Mouse (Mus musculus) stomach, embryonic 15.5 days (tissue): ENCODE data around the gene Clic5. TPM values are rescaled to one million over a fixed set of nuclear protein-coding genes. Genes with fewer than 3 reads are reported as not detected.
A peak's percentile ranks its signal among the peaks of the same experiment; 100 is the strongest.

Source experiments
- ATAC-seq: fragments of 200-750 bp; cut with Nextera tagmentation; 2 replicates; pipeline ENCODE4 v1.8.0; 2017; ENCODE audit warnings: low read depth, moderate number of reproducible peaks, moderate TSS enrichment; ENCODE audit not compliant: insufficient read depth, low FRiP score
- H3K27ac ChIP-seq: fragments of 300-500 bp; sonication (generic); 2 replicates; pipeline ENCODE4 v1.5.1; 2015; ENCODE audit warnings: mild to moderate bottlenecking, inconsistent platforms
- H3K27me3 ChIP-seq: fragments of 300-500 bp; sonication (generic); replicated peaks from 2 replicates; pipeline ENCODE4 v1.6.1; 2015; ENCODE audit warnings: inconsistent platforms
- H3K36me3 ChIP-seq: fragments of 300-500 bp; sonication (generic); 2 replicates; pipeline ENCODE4 v1.6.1; 2015; ENCODE audit warnings: inconsistent platforms
- H3K4me1 ChIP-seq: fragments of 300-500 bp; sonication (generic); 2 replicates; pipeline ENCODE4 v1.6.1; 2015; ENCODE audit warnings: inconsistent platforms
- H3K4me2 ChIP-seq: fragments of 300-500 bp; sonication (generic); 2 replicates; pipeline ENCODE4 v1.6.1; 2015; ENCODE audit warnings: mild to moderate bottlenecking, inconsistent platforms
- H3K4me3 ChIP-seq: fragments of 300-500 bp; sonication (generic); replicated peaks from 2 replicates; pipeline ENCODE4 v1.5.1; 2015; ENCODE audit warnings: inconsistent platforms
- H3K9ac ChIP-seq: fragments of 300-500 bp; sonication (generic); 2 replicates; pipeline ENCODE4 v1.6.1; 2015; ENCODE audit warnings: inconsistent platforms
- H3K9me3 ChIP-seq: fragments of 300-500 bp; sonication (generic); 2 replicates; pipeline ENCODE4 v1.6.1; 2016; ENCODE audit warnings: inconsistent platforms
- WGBS: fragments of 180-500 bp; shearing (Covaris S2); methylation state at CpG from one replicate; pipeline ENCODE4 v1.1.7; 2015; 5-methylcytosine and 5-hydroxymethylcytosine counted together
- polyA plus RNA-seq: library from polyadenylated mRNA; unstranded; fragments of >200 nt; fragmentation: Nextera tagmentation; extraction: Ambion mirVana; gene quantifications from 2 replicates; pipeline ENCODE4 v1.2.1, GENCODE M21; 2015

Clic5 gene
- polyA plus RNA-seq, 1 experiment from 2014 or later = 5.0 TPM

DNA sequence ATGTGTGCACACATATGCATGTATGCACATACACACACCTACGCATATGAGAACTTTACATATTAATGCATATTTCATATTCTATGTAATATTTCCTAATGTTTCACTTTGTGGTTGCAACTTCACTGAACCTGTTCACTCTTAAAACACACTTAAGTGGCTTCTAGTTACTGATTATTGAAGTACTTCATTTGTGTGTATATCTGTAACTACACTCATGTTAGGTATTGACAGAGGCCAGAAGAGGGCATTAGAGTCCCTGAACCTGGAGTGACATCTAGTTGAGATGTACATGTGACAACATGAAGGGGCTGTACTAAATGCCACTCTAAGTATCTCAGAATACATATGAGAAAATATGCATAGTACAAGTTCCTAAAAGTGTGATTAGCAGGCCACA, 99.9 kb downstream of the Clic5 start:
- no peak overlapping the region for H3K27ac ChIP-seq
- H3K36me3 ChIP-seq = no peaks in the 10 kb centered on the region

DNA sequence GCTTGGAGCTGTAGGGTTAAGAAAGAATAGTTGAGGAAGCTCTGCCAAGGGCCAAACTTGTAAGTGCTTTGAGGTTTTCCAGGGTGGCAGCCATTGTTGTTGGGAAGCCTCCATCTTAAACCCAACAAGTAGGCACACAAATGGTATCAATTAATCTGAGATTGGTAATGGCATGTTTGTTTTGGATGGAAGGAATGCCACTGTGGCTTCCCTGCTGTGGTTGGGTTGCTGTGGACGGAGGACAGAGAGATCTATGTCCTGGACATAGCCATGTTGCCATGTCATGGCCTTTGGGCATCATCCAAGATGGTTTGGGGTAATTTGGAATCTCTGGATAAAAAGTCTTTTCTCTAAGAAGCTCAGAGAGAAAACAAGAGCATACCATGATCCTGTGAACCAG, 108.8 kb downstream of the Clic5 start:
- Histone ChIP-seq H3K9ac (no peak overlapping the region), H3K4me3 (no peak overlapping the region), H3K4me1 (peaks cover 19% of the 10 kb centered on the region), H3K27ac (no peak overlapping the region), H3K36me3 (no peaks in the 10 kb centered on the region), H3K27me3 (no peaks in the 10 kb centered on the region), H3K9me3 (no peaks in the 10 kb centered on the region), H3K4me2 (no peak overlapping the region)
- ATAC-seq = no peak
- 70% methylated on average over 1 of the region's 1 CpGs for WGBS

More for the DNA sequence above, 99.9 kb downstream of the Clic5 start:
- H3K9me3 ChIP-seq = no peaks in the 10 kb centered on the region
- H3K27me3 ChIP-seq = no peaks in the 10 kb centered on the region
- ATAC-seq = no peak
- no peak overlapping the region for H3K9ac ChIP-seq
- 86% methylated on average over 1 of the region's 1 CpGs for WGBS
- H3K4me2 ChIP-seq = no peak overlapping the region
- H3K4me3 ChIP-seq = no peak overlapping the region
- no peaks in the 10 kb centered on the region for H3K4me1 ChIP-seq

DNA sequence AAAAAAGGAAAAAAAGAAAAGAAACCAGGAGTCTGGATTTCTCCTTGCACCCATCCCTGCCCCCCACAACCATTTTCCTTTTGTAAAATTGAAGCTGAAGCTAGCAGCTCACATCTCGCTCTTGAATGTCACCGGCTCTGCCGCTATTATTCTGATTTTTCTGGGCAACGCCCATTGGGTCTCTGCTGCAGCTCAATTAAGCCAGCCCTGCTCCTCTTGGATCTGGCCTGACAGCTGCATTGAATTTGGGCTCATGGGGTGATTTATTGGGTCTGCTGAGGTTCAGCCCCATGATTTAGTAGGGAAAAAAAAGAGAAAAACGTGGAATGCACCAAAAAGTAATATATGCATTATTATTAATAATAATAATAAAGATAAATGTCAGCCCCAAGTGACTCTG, 111.9 kb downstream of the Clic5 start:
- H3K4me3 ChIP-seq = no peak overlapping the region
- WGBS = 22% methylated on average over 5 of the region's 5 CpGs
- H3K9ac ChIP-seq = no peak overlapping the region

DNA sequence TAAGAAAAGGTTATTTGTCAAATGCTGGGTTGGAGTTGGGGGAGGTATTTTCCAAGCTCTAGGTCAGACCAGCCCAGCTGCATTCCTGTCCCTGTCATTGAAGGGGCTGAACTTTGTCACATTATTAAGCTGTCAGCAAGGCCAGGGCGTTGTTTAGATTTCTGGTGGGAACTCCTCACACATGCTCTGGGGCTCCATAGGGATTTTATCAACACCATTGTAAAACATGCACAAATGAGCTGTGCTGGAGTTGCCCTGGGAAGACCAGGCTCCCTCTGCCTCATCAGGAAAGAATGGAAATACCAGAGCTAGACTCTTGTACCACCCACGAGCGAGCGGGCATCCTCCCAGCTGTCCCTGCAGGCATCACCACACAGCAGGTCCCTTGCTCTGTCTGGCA, 112.3 kb downstream of the Clic5 start:
- H3K36me3 ChIP-seq = no peaks in the 10 kb centered on the region
- 19% methylated on average over 4 of the region's 4 CpGs for WGBS
- no peaks in the 10 kb centered on the region for H3K27me3 ChIP-seq
- H3K4me1 ChIP-seq = peaks cover 19% of the 10 kb centered on the region
- H3K4me2 ChIP-seq = peak overlapping the region; percentile 32
- H3K9me3 ChIP-seq = no peaks in the 10 kb centered on the region
- ATAC-seq = peak; percentile 87
- no peak overlapping the region for H3K9ac ChIP-seq
- H3K4me3 ChIP-seq = no peak overlapping the region
- H3K27ac ChIP-seq = peak overlapping the region; percentile 80

More for the DNA sequence above, 111.9 kb downstream of the Clic5 start:
- H3K36me3 ChIP-seq = no peaks in the 10 kb centered on the region
- H3K4me1 ChIP-seq = peaks cover 19% of the 10 kb centered on the region
- H3K4me2 ChIP-seq = peak overlapping the region; percentile 32; the same call in 1 of the 2 replicates
- no peaks in the 10 kb centered on the region for H3K27me3 ChIP-seq
- H3K9me3 ChIP-seq = no peaks in the 10 kb centered on the region
- H3K27ac ChIP-seq = peak overlapping the region; percentile 48
- ATAC-seq = 0 out of 2 replicates have a peak, but pooled peaks have one; percentile 47

DNA sequence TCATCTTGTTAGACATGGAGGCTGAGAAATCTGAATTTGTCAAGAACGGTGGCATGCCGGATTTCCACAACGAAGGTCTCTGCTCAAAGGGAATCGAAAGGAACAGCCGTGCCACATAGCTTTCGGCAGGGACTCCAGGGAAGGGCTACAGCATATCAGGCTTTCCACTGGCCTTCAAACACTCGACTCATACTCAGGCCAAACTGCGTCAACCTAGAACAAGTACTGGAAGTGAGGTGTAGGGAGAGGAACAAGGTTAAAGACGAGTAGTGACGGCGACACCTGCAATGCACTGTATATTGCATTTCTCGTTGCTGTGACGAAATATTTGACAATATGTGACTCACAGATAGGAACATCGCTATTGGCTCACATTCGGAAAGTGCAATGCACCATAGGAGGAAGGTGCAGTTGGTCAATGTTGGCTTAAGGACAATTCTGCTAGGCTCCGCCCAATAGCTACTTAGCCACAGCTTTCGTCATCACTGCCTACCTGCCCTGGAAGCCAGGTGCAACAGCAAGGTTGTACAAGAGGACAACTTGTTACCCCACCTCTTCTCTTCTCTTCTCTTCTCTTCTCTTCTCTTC, 112.9 kb downstream of the Clic5 start:
- Histone ChIP-seq H3K4me3 (no peak overlapping the region), H3K27me3 (no peaks in the 10 kb centered on the region), H3K4me2 (peak overlapping the region; percentile 32), H3K36me3 (no peaks in the 10 kb centered on the region), H3K9me3 (no peaks in the 10 kb centered on the region), H3K27ac (peak overlapping the region; percentile 80), H3K4me1 (peaks cover 19% of the 10 kb centered on the region), H3K9ac (no peak overlapping the region)
- WGBS = 63% methylated on average over 17 of the region's 17 CpGs
- no peak for ATAC-seq

DNA sequence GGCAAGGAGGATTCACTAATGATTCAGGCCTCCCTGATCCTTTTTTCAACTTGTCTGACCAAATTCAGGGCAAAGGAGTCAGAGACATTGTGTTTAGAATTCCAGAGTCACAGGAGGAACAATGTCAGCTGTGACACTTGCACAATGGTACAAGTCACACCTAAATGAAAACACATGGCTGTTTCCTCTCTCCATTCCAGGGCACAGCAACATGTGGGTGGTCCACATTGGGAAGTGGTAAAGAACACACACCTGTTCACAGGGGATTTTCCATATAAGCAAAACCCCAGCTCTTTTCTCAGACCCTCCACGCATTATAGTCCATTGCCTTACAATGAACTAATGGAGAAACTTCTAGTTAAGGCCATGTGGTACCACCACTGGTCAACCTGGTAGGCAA, 115.7 kb downstream of the Clic5 start:
- Histone ChIP-seq H3K4me1 (peaks cover 19% of the 10 kb centered on the region), H3K27ac (no peak overlapping the region), H3K9me3 (no peaks in the 10 kb centered on the region), H3K4me3 (no peak overlapping the region), H3K36me3 (no peaks in the 10 kb centered on the region), H3K9ac (no peak overlapping the region), H3K4me2 (no peak overlapping the region), H3K27me3 (no peaks in the 10 kb centered on the region)
- ATAC-seq = no peak
- 85% methylated on average over 1 of the region's 1 CpGs for WGBS

DNA sequence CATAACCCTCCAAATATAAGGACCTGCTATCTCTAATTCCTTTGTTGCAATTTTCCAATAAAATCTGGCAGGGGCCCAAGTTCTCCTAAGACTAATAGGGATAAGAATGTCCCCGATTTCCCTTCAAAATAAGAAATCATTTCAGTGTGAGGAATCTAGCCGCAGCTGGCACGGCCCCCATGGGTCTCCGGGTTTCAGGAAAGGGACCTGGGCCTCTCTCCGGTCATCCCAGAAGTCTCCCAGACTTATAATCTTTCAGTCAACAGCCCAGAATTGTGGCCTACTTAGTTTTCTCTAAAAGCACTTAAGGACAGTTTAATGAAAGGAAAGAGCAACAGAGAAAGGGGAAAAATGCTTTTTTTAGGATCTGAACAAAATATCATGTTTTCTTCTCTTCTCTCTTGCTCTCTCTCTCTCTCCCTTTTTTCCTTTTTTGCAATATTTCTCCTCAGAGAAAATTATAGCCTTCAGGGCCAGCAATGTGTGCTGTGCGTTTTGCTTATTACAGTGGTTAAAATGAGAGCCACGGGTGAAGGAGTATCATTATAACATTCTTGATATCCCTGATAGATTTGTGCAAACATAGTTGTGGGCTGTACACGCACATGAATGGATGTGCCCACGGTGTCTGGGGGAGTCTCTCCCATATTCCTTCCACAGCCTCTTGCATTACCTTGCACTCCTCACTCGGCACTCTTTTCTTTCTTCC, 121.7 kb downstream of the Clic5 start:
- no peak overlapping the region for H3K4me3 ChIP-seq
- no peak overlapping the region for H3K4me2 ChIP-seq
- H3K27ac ChIP-seq = no peak overlapping the region
- no peaks in the 10 kb centered on the region for H3K36me3 ChIP-seq
- ATAC-seq = no peak
- H3K9me3 ChIP-seq = no peaks in the 10 kb centered on the region
- WGBS = 51% methylated on average over 10 of the region's 10 CpGs
- no peaks in the 10 kb centered on the region for H3K4me1 ChIP-seq
- H3K9ac ChIP-seq = no peak overlapping the region
- H3K27me3 ChIP-seq = no peaks in the 10 kb centered on the region

DNA sequence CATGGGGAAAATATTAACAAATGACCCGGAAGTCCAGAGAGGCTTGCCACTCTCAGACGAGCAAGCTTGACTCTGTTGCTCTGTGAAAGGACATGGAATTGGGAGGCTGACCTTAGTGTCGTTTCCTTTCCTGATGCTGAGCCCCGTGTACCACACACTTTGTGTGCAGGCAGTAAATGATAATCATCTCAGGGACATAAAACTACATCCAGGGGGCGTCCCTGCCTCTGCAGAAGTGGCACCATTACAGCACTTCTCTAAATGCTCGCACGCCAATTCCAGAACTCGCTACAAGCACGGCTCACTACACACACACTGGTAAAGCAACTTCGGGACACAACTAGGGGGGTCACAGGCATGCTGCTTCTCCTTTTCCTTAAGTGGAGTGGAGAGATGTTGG, 136.9 kb downstream of the Clic5 start:
- no peak for ATAC-seq
- H3K4me3 ChIP-seq = no peak overlapping the region
- H3K9me3 ChIP-seq = no peaks in the 10 kb centered on the region
- no peak overlapping the region for H3K4me2 ChIP-seq
- no peak overlapping the region for H3K9ac ChIP-seq
- WGBS = 81% methylated on average over 10 of the region's 10 CpGs
- 0 out of 2 replicates have a peak, but pooled peaks cover 3% of the 10 kb centered on the region for H3K4me1 ChIP-seq
- H3K27me3 ChIP-seq = no peaks in the 10 kb centered on the region
- no peak overlapping the region for H3K27ac ChIP-seq
- no peaks in the 10 kb centered on the region for H3K36me3 ChIP-seq

DNA sequence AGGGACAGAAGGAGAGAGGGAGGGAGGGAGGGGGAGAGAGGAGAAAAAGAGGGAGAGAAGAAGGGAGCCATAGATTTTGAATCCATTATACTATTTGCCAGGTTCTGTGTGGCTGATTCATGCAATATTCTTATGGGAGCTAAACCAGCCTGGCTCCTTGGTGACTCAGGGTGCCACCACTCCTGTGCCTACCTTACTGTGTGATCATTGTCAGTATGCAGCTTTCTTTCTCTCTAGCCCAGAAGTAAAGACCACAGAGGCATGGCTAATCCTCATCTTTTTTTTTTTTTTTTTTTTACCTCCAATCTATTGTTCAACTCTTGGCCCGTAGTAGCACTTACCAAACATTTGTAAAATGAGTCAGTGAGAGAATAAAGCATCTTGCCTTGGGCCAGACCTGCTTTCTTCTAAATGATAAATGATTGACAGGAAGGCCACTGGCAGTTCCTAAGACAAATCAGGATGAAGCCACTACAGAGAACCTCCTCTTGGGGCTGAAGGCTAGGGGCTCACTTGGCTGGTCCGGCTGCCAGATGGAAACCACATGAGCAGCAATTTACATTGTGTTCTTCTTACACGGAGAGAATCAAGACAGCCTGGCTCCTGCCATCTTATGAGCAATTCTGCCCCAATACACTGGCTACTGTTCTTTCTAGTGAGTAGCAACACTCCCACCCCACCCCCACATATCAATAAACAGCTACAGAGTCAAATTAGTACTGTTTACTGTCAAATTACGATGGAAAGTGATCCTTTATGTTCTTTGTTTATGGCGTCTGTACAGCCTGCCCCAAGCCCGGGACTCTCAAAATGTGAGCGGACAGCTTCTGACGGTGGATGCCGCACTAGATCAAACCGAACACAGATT, 139.1 kb downstream of the Clic5 start:
- Histone ChIP-seq H3K27me3 (no peaks in the 10 kb centered on the region), H3K9me3 (no peaks in the 10 kb centered on the region), H3K27ac (peak overlapping the region; percentile 35; the same call in 1 of the 2 replicates), H3K4me2 (peak overlapping the region; percentile 37), H3K4me3 (no peak overlapping the region), H3K4me1 (0 out of 2 replicates have a peak, but pooled peaks cover 3% of the 10 kb centered on the region), H3K36me3 (no peaks in the 10 kb centered on the region), H3K9ac (no peak overlapping the region)
- ATAC-seq = no peak
- WGBS = 30% methylated on average over 10 of the region's 10 CpGs

DNA sequence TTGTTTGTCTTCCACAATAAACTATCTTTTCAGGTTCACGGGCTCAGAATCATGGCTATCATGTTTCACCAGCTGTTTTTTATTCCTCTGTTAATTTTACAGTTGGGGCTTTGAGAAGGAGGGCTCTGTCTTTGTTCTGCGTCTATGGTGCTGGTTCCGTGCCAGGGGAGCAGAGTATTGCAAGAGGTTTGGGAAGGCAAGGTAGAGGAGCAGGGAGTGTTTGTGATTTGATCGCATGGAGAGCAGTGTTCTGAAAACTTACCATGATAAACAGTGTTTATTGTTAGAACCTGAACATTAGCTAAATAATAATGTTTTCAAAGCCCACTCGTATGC, 139.7 kb downstream of the Clic5 start:
- H3K27ac ChIP-seq = 0 out of 2 replicates have a peak overlapping the region, but pooled peaks have one; percentile 35
- no peaks in the 10 kb centered on the region for H3K27me3 ChIP-seq
- peak overlapping the region; percentile 37 for H3K4me2 ChIP-seq
- no peak for ATAC-seq
- H3K4me1 ChIP-seq = 0 out of 2 replicates have a peak, but pooled peaks cover 3% of the 10 kb centered on the region
- H3K4me3 ChIP-seq = no peak overlapping the region
- no peaks in the 10 kb centered on the region for H3K36me3 ChIP-seq
- WGBS = 38% methylated on average over 5 of the region's 5 CpGs
- no peaks in the 10 kb centered on the region for H3K9me3 ChIP-seq
- H3K9ac ChIP-seq = no peak overlapping the region
